Mouse (Mus musculus): ENCODE data around the gene Rnf149. TPM values are rescaled to one million over a fixed set of nuclear protein-coding genes. Genes with fewer than 3 reads are reported as not detected.

Rnf149 gene
- polyA plus RNA-seq, 1 experiment: 35.4 TPM

DNA sequence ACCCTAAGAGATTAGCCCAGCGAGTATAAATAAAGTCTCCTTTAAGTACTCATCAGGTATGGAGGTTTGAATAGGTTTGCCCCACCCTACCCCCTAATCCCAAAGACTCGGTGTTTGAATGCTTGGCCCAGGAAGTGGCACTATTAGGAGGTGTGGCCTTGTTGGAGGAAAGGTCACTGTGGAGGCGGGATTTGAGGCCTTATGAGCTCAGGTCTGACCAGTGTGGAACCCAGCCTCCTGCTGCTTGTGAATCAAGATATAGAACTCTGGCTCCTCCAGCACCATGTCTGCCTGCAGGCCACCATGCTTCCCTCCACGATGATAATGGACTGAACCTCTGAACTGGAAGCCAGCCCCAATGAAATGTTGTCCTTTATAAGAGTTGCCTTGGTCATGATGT lies 46.2 kb downstream of the Rnf149 start:
- peaks cover 1% of the 10 kb centered on the region for H3K4me1 ChIP-seq (ENCODE audit: control insufficient read depth, insufficient read depth, low read length)
- no peak for TF ChIP-seq EP300 (IDR thresholded peaks at IDR 0.05; ENCODE audit: insufficient read depth, low read depth, low read length)
- TF ChIP-seq CTCF (IDR thresholded peaks at IDR 0.05; ENCODE audit: low read depth, low read length): no peak
- TF ChIP-seq POLR2A (IDR thresholded peaks at IDR 0.05; ENCODE audit: insufficient read depth, low read length): no peak
- no peaks in the 10 kb centered on the region for H3K27me3 ChIP-seq (ENCODE audit: control insufficient read depth, insufficient read depth, low read length, poor library complexity, severe bottlenecking)
- H3K4me3 ChIP-seq (ENCODE audit: low read depth, low read length): no peak overlapping the region
- H3K27ac ChIP-seq (ENCODE audit: insufficient read depth, low read length): no peak overlapping the region
- H3K9me3 ChIP-seq (replicated peaks; ENCODE audit: control insufficient read depth, insufficient read depth, low read length, poor library complexity, severe bottlenecking): no peaks in the 10 kb centered on the region
- no peak overlapping the region for H3K9ac ChIP-seq (ENCODE audit: low read depth, poor library complexity, severe bottlenecking)
- H3K36me3 ChIP-seq (ENCODE audit: control insufficient read depth, insufficient read depth, low read length, poor library complexity, severe bottlenecking): no peaks in the 10 kb centered on the region

DNA sequence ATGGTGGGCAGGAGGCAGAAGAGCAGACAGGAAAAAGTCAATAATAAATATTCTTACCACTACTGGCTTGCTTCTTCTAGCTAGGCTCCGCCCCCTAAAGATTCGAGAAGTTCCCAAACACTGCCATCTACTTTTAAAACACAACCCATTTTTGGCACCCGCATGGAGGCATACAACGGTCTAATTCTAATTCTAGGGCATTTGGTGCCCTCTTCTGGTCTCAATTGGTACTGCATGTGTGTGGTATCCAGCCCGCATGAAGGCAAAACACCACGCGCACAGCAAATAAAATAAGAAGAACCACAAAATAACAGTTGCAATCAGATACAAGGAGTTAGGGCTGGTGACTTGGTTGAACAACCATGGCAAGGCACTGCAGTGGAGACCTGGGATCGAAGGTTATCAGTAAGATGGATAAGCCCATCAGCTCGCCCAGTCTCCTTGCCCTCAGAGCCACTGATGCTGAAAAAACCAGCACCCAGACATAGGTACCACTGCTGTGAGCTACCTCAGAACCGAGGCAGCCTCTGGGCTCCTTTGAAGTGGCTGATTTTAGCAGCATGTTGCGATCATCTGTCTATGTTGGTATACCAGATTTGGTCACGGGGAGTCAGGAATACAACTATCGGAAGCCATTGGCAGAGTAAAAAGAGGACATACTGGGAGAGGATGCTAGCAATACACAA lies 46.8 kb downstream of the Rnf149 start:
- Histone ChIP-seq H3K27ac (ENCODE audit: insufficient read depth, low read length) (no peak overlapping the region), H3K4me1 (ENCODE audit: control insufficient read depth, insufficient read depth, low read length) (peaks cover 1% of the 10 kb centered on the region), H3K9ac (ENCODE audit: low read depth, poor library complexity, severe bottlenecking) (0 out of 2 replicates have a peak overlapping the region, but pooled peaks have one; percentile 9), H3K27me3 (ENCODE audit: control insufficient read depth, insufficient read depth, low read length, poor library complexity, severe bottlenecking) (no peaks in the 10 kb centered on the region), H3K9me3 (replicated peaks; ENCODE audit: control insufficient read depth, insufficient read depth, low read length, poor library complexity, severe bottlenecking) (no peaks in the 10 kb centered on the region), H3K36me3 (ENCODE audit: control insufficient read depth, insufficient read depth, low read length, poor library complexity, severe bottlenecking) (no peaks in the 10 kb centered on the region), H3K4me3 (ENCODE audit: low read depth, low read length) (no peak overlapping the region)
- TF ChIP-seq CTCF (IDR thresholded peaks at IDR 0.05; ENCODE audit: low read depth, low read length): peak; percentile 46
- TF ChIP-seq POLR2A (IDR thresholded peaks at IDR 0.05; ENCODE audit: insufficient read depth, low read length): no peak

DNA sequence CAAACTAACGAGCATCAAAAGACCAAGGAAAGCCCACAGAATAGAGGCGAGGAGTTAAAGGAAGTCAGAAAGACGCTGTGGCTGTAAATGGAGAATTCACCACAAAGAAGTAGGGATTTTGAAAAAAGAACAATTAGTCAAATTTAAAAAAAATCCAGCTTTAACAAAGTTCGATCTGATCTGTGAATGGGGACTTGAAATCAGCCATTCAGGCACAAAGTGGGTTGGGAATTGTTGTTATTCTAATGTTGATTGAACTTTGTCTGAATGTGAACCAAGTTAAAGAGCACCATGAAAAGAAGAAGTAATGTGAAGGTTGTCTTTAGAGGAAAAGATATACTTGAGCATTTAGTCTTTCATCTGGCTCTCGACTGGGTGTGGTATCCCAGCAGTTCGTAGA lies 48.9 kb downstream of the Rnf149 start:
- H3K4me3 ChIP-seq (ENCODE audit: low read depth, low read length): no peak overlapping the region
- H3K9ac ChIP-seq (ENCODE audit: low read depth, poor library complexity, severe bottlenecking): no peak overlapping the region
- H3K27me3 ChIP-seq (ENCODE audit: control insufficient read depth, insufficient read depth, low read length, poor library complexity, severe bottlenecking): no peaks in the 10 kb centered on the region
- no peaks in the 10 kb centered on the region for H3K36me3 ChIP-seq (ENCODE audit: control insufficient read depth, insufficient read depth, low read length, poor library complexity, severe bottlenecking)
- TF ChIP-seq CTCF (IDR thresholded peaks at IDR 0.05; ENCODE audit: low read depth, low read length): no peak
- 0 out of 2 replicates have a peak, but pooled peaks have one; percentile 3 for TF ChIP-seq EP300 (IDR thresholded peaks at IDR 0.05; ENCODE audit: insufficient read depth, low read depth, low read length)
- no peak for TF ChIP-seq POLR2A (IDR thresholded peaks at IDR 0.05; ENCODE audit: insufficient read depth, low read length)
- no peak overlapping the region for H3K27ac ChIP-seq (ENCODE audit: insufficient read depth, low read length)
- no peaks in the 10 kb centered on the region for H3K9me3 ChIP-seq (replicated peaks; ENCODE audit: control insufficient read depth, insufficient read depth, low read length, poor library complexity, severe bottlenecking)
- H3K4me1 ChIP-seq (ENCODE audit: control insufficient read depth, insufficient read depth, low read length): peaks cover 1% of the 10 kb centered on the region

DNA sequence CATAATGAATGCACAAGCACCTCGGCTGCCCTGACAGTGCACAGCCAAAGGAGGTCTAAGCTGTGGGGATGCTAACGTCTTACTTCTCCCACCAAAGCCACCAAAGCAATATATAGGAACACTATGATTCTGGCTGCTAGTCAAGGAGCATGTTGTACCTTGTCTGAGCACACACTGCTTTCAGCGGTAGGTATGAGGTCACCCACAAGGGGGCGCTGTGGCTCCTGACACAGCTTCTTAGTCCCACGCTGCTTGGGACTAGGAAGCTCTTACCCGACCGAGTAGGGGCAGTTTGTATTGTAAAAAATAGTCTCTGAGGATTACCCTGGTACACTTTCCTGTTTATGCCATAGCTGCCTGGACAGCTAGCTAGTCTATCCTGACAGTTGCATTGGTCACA lies 49.8 kb downstream of the Rnf149 start:
- no peaks in the 10 kb centered on the region for H3K27me3 ChIP-seq (ENCODE audit: control insufficient read depth, insufficient read depth, low read length, poor library complexity, severe bottlenecking)
- H3K4me1 ChIP-seq (ENCODE audit: control insufficient read depth, insufficient read depth, low read length): peaks cover 1% of the 10 kb centered on the region
- no peaks in the 10 kb centered on the region for H3K36me3 ChIP-seq (ENCODE audit: control insufficient read depth, insufficient read depth, low read length, poor library complexity, severe bottlenecking)
- no peak overlapping the region for H3K4me3 ChIP-seq (ENCODE audit: low read depth, low read length)
- H3K9me3 ChIP-seq (replicated peaks; ENCODE audit: control insufficient read depth, insufficient read depth, low read length, poor library complexity, severe bottlenecking): no peaks in the 10 kb centered on the region
- TF ChIP-seq POLR2A (IDR thresholded peaks at IDR 0.05; ENCODE audit: insufficient read depth, low read length) (no peak), CTCF (IDR thresholded peaks at IDR 0.05; ENCODE audit: low read depth, low read length) (peak; percentile 96)
- no peak overlapping the region for H3K27ac ChIP-seq (ENCODE audit: insufficient read depth, low read length)
- H3K9ac ChIP-seq (ENCODE audit: low read depth, poor library complexity, severe bottlenecking): no peak overlapping the region

DNA sequence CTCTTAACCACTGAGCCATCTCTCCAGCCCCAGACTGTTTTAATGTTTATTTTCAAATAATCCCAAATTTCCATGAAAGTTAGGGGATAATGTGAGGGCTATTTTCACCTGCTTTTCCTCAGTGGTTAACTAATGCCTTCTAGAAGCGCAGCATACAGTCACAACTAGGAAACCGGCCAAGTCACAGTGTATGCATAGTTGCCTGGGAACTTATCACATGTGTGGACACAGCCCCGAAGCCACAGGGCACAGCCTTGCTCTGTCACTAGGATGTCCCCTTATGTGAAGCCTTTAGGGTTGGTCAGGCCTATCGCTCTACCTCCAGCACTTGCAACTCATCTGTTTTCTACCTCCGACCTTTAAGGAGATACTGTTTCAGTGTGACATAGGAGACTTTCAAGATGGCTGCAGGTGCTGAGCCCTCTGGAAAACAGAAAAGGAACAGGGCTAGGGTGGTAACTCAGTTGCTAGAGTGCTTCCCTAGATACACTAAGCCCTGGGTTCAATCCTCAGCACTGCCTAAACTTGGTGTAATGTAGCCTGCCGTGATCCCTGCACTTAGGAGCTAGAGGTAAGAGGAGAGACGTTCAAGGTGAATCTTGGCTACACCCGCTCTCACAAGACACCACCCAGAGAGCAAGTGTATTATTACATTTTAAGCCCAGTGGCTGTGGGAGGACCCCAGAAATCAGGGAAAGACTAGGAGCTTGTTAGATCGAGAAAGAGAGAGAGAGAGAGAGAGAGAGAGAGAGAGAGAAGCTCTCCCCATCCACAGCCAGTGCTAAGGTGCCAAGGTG lies 50.6 kb downstream of the Rnf149 start:
- Histone ChIP-seq H3K36me3 (ENCODE audit: control insufficient read depth, insufficient read depth, low read length, poor library complexity, severe bottlenecking) (no peaks in the 10 kb centered on the region), H3K27me3 (ENCODE audit: control insufficient read depth, insufficient read depth, low read length, poor library complexity, severe bottlenecking) (no peaks in the 10 kb centered on the region)

DNA sequence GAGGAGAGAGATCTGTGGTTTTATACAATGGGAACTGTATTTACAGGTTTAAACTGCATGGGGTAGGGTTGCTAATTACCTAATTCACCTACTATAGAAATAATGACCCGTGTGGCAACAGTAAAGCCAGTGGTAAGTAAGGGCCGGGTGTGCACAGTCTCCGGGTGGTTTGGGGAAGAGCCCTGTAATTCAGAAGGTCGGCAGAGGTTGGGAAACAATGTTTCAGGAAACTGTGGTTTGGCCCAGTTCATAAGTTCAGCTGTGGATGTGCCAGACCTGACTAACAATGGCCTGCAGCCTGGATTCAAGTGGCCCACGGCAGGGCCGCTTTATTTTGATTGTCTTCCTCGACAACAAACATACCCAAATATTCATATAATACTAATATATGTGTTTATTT lies 51.4 kb downstream of the Rnf149 start:
- Histone ChIP-seq H3K27ac (ENCODE audit: insufficient read depth, low read length) (no peak overlapping the region), H3K9me3 (replicated peaks; ENCODE audit: control insufficient read depth, insufficient read depth, low read length, poor library complexity, severe bottlenecking) (no peaks in the 10 kb centered on the region), H3K9ac (ENCODE audit: low read depth, poor library complexity, severe bottlenecking) (no peak overlapping the region), H3K36me3 (ENCODE audit: control insufficient read depth, insufficient read depth, low read length, poor library complexity, severe bottlenecking) (no peaks in the 10 kb centered on the region), H3K4me3 (ENCODE audit: low read depth, low read length) (no peak overlapping the region), H3K4me1 (ENCODE audit: control insufficient read depth, insufficient read depth, low read length) (peaks cover 1% of the 10 kb centered on the region), H3K27me3 (ENCODE audit: control insufficient read depth, insufficient read depth, low read length, poor library complexity, severe bottlenecking) (no peaks in the 10 kb centered on the region)
- TF ChIP-seq POLR2A (IDR thresholded peaks at IDR 0.05; ENCODE audit: insufficient read depth, low read length): no peak

More for the DNA sequence above, 50.6 kb downstream of the Rnf149 start:
- no peak overlapping the region for H3K4me3 ChIP-seq (ENCODE audit: low read depth, low read length)
- no peaks in the 10 kb centered on the region for H3K9me3 ChIP-seq (replicated peaks; ENCODE audit: control insufficient read depth, insufficient read depth, low read length, poor library complexity, severe bottlenecking)
- H3K4me1 ChIP-seq (ENCODE audit: control insufficient read depth, insufficient read depth, low read length): peaks cover 1% of the 10 kb centered on the region
- H3K27ac ChIP-seq (ENCODE audit: insufficient read depth, low read length): no peak overlapping the region
- TF ChIP-seq POLR2A (IDR thresholded peaks at IDR 0.05; ENCODE audit: insufficient read depth, low read length): no peak
- no peak for TF ChIP-seq CTCF (IDR thresholded peaks at IDR 0.05; ENCODE audit: low read depth, low read length)
- no peak for TF ChIP-seq EP300 (IDR thresholded peaks at IDR 0.05; ENCODE audit: insufficient read depth, low read depth, low read length)
- H3K9ac ChIP-seq (ENCODE audit: low read depth, poor library complexity, severe bottlenecking): no peak overlapping the region
